Mouse (Mus musculus) liver, embryonic 18 days (tissue): ENCODE data around the gene Hormad1. TPM values are rescaled to one million over a fixed set of nuclear protein-coding genes. Genes with fewer than 3 reads are reported as not detected.

Experiments used
- polyA plus RNA-seq: library from polyadenylated mRNA; depleted of rRNA; stranded (reverse); fragments of >200 nt; gene quantifications from 2 replicates; pipeline ENCODE4 v1.2.3, GENCODE M21; 2012; rRNA removed

Gene Hormad1
- polyA plus RNA-seq: not detected in 2 replicates

GRCm38 (mm10) chr3:95559437-95559836 lies at the start of gene Hormad1:
Gene Hormad1 (plus strand): TSS chr3:95559677.

GRCm38 (mm10) chr3:95526622-95527211 lies 32.8 kb upstream of the Hormad1 start, which contains the start of gene Ctss:
Gene Ctss (plus strand): TSS chr3:95526786.

GRCm38 (mm10) chr3:95588604-95589086 lies 29.2 kb downstream of the Hormad1 start, which contains the start of gene Golph3l:
Gene Golph3l (plus strand): TSS chr3:95588934.

GRCm38 (mm10) chr3:95624628-95625503 lies 65.4 kb downstream of the Hormad1 start, which contains the start of gene Ensa:
Gene Ensa (plus strand): TSS chr3:95624993.

Other genes starting within 250 kb of the Hormad1 start
- gene Cers2, start 244.9 kb upstream of the Hormad1 start, polyA plus RNA-seq: 69.0 and 71.4 TPM in 2 replicates
- gene Setdb1, start 202.5 kb upstream of the Hormad1 start, polyA plus RNA-seq: 11.2 and 13.2 TPM in 2 replicates
- not detected in 2 replicates for gene 4930558C23Rik, start 156.8 kb upstream of the Hormad1 start, polyA plus RNA-seq
- 12.3 and 13.4 TPM in 2 replicates for gene Arnt, start 125.3 kb upstream of the Hormad1 start, polyA plus RNA-seq
- 1.2 and 1.4 TPM in 2 replicates for gene Ctsk, start 60.4 kb upstream of the Hormad1 start, polyA plus RNA-seq
- gene Ctss, start 32.9 kb upstream of the Hormad1 start, polyA plus RNA-seq: 48.7 and 63.1 TPM in 2 replicates
- 9.9 and 10.3 TPM in 2 replicates for gene Golph3l, start 29.3 kb downstream of the Hormad1 start, polyA plus RNA-seq
- gene Ensa, start 65.3 kb downstream of the Hormad1 start, polyA plus RNA-seq: 11.0 and 11.3 TPM in 2 replicates
- gene Mcl1, start 99.1 kb downstream of the Hormad1 start, polyA plus RNA-seq: 35.9 and 40.1 TPM in 2 replicates
- 0.88 and 1.5 TPM in 2 replicates for gene Adamtsl4, start 128.2 kb downstream of the Hormad1 start, polyA plus RNA-seq
- 50.8 and 75.0 TPM in 2 replicates for gene Ecm1, start 179.9 kb downstream of the Hormad1 start, polyA plus RNA-seq
- gene Tars2, start 200.5 kb downstream of the Hormad1 start, polyA plus RNA-seq: 17.8 and 20.3 TPM in 2 replicates